Mouse (Mus musculus): ENCODE measurements around the gene Dpyd.

Dpyd gene

GRCm38 (mm10) chr3:118561554-118562310 is at the start of gene Dpyd:
Gene Dpyd, plus strand, starts transcription at chr3:118562129.
- peak; percentile 13 for DNase-seq (ENCODE audit: low read depth)

GRCm38 (mm10) chr3:118537676-118538075 is 24.3 kb upstream of the Dpyd start:
- DNase-seq (ENCODE audit: low read depth) = no peak

- no peak for DNase-seq (ENCODE audit: low read depth)
These were observed 20.2 kb upstream of the Dpyd start for GRCm38 (mm10) chr3:118541766-118542165.

GRCm38 (mm10) chr3:118547551-118548210 is 14.2 kb upstream of the Dpyd start:
- DNase-seq (ENCODE audit: low read depth) = no peak

- no peak for DNase-seq (ENCODE audit: low read depth)
These were observed 4.3 kb upstream of the Dpyd start for GRCm38 (mm10) chr3:118557605-118558004.

GRCm38 (mm10) chr3:118559936-118560335 is 2.0 kb upstream of the Dpyd start:
- no peak for DNase-seq (ENCODE audit: low read depth)

GRCm38 (mm10) chr3:118562311-118562671 is 362 bp downstream of the Dpyd start:
- no peak for DNase-seq (ENCODE audit: low read depth)

- no peak for DNase-seq (ENCODE audit: low read depth)
These were observed 4.8 kb downstream of the Dpyd start for GRCm38 (mm10) chr3:118566779-118567178.

- DNase-seq (ENCODE audit: low read depth) = no peak
These were observed 8.3 kb downstream of the Dpyd start for GRCm38 (mm10) chr3:118570197-118570596.

GRCm38 (mm10) chr3:118590559-118590958 is 28.6 kb downstream of the Dpyd start:
- DNase-seq (ENCODE audit: low read depth) = no peak

- no peak for DNase-seq (ENCODE audit: low read depth)
These were observed 32.9 kb downstream of the Dpyd start for GRCm38 (mm10) chr3:118594864-118595263.

- no peak for DNase-seq (ENCODE audit: low read depth)
These were observed 33.8 kb downstream of the Dpyd start for GRCm38 (mm10) chr3:118595693-118596092.

- no peak for DNase-seq (ENCODE audit: low read depth)
These were observed 40.0 kb downstream of the Dpyd start for GRCm38 (mm10) chr3:118601689-118602640.

- no peak for DNase-seq (ENCODE audit: low read depth)
These were observed 46.8 kb downstream of the Dpyd start for GRCm38 (mm10) chr3:118608708-118609107.

- no peak for DNase-seq (ENCODE audit: low read depth)
These were observed 64.8 kb downstream of the Dpyd start for GRCm38 (mm10) chr3:118626455-118627375.

GRCm38 (mm10) chr3:118629737-118630136 is 67.8 kb downstream of the Dpyd start:
- no peak for DNase-seq (ENCODE audit: low read depth)

- no peak for DNase-seq (ENCODE audit: low read depth)
These were observed 84.2 kb downstream of the Dpyd start for GRCm38 (mm10) chr3:118646024-118646570.

- DNase-seq (ENCODE audit: low read depth) = no peak
These were observed 102.2 kb downstream of the Dpyd start for GRCm38 (mm10) chr3:118663987-118664692.

GRCm38 (mm10) chr3:118674121-118674745 is 112.3 kb downstream of the Dpyd start:
- DNase-seq (ENCODE audit: low read depth) = no peak

- no peak for DNase-seq (ENCODE audit: low read depth)
These were observed 113.5 kb downstream of the Dpyd start for GRCm38 (mm10) chr3:118675441-118675840.
